In the genomic region with DNA sequence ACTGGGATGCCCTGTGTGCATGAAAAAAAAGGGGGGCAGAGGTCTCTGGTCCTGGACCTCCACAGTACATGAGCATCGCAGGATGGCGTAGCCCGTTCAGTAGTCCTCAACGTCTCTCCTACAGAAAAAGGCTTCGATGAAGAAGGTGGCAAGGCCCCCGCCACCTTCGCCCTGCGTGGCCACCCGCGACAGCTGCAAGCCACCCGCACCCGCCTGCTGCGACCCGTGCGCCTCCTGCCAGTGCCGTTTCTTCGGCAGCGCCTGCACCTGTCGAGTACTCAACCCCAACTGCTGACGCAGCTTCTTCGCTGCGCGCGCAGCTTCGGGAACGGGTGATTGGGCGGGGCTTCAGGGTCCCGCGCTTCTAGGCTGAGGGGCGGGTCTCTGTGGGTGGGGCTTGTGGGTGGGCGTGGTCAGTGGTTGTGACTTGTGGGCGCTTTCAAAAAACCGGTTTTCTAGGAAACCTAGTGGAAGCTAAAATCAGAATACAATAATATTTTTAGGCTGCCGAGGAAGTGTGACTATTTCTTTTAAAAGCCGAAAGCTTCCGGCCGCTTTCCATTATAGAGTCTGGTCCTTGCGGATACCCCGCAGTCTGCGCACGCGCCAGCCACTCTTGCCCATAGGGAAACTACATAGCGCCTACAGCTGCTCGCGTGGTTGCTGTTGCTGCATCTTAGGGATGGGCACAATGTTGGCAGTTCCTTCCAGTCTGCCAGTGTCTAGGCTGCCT, we compare ENCODE assay signal across 8 mouse cellular contexts. TPM values are rescaled to one million over a fixed set of nuclear protein-coding genes. Genes with fewer than 3 reads are reported as not detected.
DNase-seq lines count a peak whose midpoint lies in the region; ATAC-seq and TF ChIP-seq lines count a peak whose summit lies in the region.

No protein-coding gene starts in this region.

- TF ChIP-seq POLR2A in testis, adult 2 months (IDR thresholded peaks at IDR 0.05; ENCODE audit: control insufficient read depth, low read depth, low read length): peak; percentile 99

- TF ChIP-seq EP300 in heart, postnatal 0 days (IDR thresholded peaks at IDR 0.05; ENCODE audit: low read depth): no peak

- H3K9ac ChIP-seq in forebrain, embryonic 11.5 days (ENCODE audit: low read length): peak overlapping the region; percentile 73
- peak overlapping the region; percentile 51 for H3K9ac ChIP-seq in heart, postnatal 0 days (replicated peaks; ENCODE audit: low read depth, low read length)
- peak overlapping the region; percentile 81 for H3K9ac ChIP-seq in liver, embryonic 16.5 days (ENCODE audit: low read depth, low read length)
- H3K9ac ChIP-seq in neural tube, embryonic 13.5 days: peak overlapping the region; percentile 80

- H3K4me3 ChIP-seq in forebrain, embryonic 11.5 days (ENCODE audit: low read depth, low read length): peak overlapping the region; percentile 44
- peak overlapping the region; percentile 60 for H3K4me3 ChIP-seq in heart, postnatal 0 days (ENCODE audit: low read depth, low read length)
- H3K4me3 ChIP-seq in liver, embryonic 16.5 days (ENCODE audit: low read depth, low read length): peak overlapping the region; percentile 71
- peak overlapping the region; percentile 51 for H3K4me3 ChIP-seq in neural tube, embryonic 13.5 days
- H3K4me3 ChIP-seq in testis, adult 2 months (ENCODE audit: control insufficient read depth, low read depth, low read length): peak overlapping the region; percentile 94

- DNase-seq in CD8-positive naive resting alpha-beta T cell, adult 2 months (ENCODE audit: low read depth in 2 of 2, low spot score in 2 of 2): peak; percentile 94
- peak; percentile 96 for DNase-seq in c-Kit-positive CD71-negative TER-119-negative erythroid progenitor cells, embryonic 14.5 days (ENCODE audit: low read depth)
- peak; percentile 97 for DNase-seq in forebrain, embryonic 11.5 days (ENCODE audit: low spot score)
- peak; percentile 93 for DNase-seq in heart, postnatal 0 days (ENCODE audit: low spot score)
- peak; percentile 98 for DNase-seq in kidney, postnatal 4 days

- H3K9me3 ChIP-seq in forebrain, embryonic 11.5 days (ENCODE audit: control insufficient read depth, low read length): no peaks in the 10 kb centered on the region
- H3K9me3 ChIP-seq in heart, postnatal 0 days (replicated peaks; ENCODE audit: control insufficient read depth, low read length): no peaks in the 10 kb centered on the region
- no peaks in the 10 kb centered on the region for H3K9me3 ChIP-seq in liver, embryonic 16.5 days (replicated peaks; ENCODE audit: control insufficient read depth, low read length)
- no peaks in the 10 kb centered on the region for H3K9me3 ChIP-seq in neural tube, embryonic 13.5 days

- peak; percentile 94 for ATAC-seq in forebrain, embryonic 11.5 days (replicated peaks; ENCODE audit: low FRiP score)
- ATAC-seq in heart, postnatal 0 days (ENCODE audit: insufficient read depth, low read depth): peak; percentile 92
- peak; percentile 93 for ATAC-seq in liver, embryonic 16.5 days (ENCODE audit: low read depth)
- peak; percentile 97 for ATAC-seq in neural tube, embryonic 13.5 days (ENCODE audit: low read depth)

- 0 out of 2 replicates have a peak, but pooled peaks cover 3% of the 10 kb centered on the region for H3K4me1 ChIP-seq in forebrain, embryonic 11.5 days (replicated peaks; ENCODE audit: control insufficient read depth, insufficient read depth, low read length)
- H3K4me1 ChIP-seq in heart, postnatal 0 days (ENCODE audit: control insufficient read depth, insufficient read depth): peaks cover 17% of the 10 kb centered on the region; the same call in 1 of the 2 replicates
- H3K4me1 ChIP-seq in liver, embryonic 16.5 days (ENCODE audit: control insufficient read depth, low read depth, low read length): peaks cover 22% of the 10 kb centered on the region
- peaks cover 14% of the 10 kb centered on the region for H3K4me1 ChIP-seq in neural tube, embryonic 13.5 days (replicated peaks)
- peaks cover 15% of the 10 kb centered on the region for H3K4me1 ChIP-seq in testis, adult 2 months (ENCODE audit: control insufficient read depth, insufficient read depth, low read length)

- peak overlapping the region; percentile 66 for H3K27ac ChIP-seq in forebrain, embryonic 11.5 days (ENCODE audit: low read depth, low read length)
- H3K27ac ChIP-seq in heart, postnatal 0 days (ENCODE audit: low read depth): peak overlapping the region; percentile 79
- H3K27ac ChIP-seq in liver, embryonic 16.5 days (ENCODE audit: low read length): peak overlapping the region; percentile 78
- H3K27ac ChIP-seq in neural tube, embryonic 13.5 days (replicated peaks): peak overlapping the region; percentile 90
- H3K27ac ChIP-seq in testis, adult 2 months (ENCODE audit: control insufficient read depth, insufficient read depth, low read depth, low read length): peak overlapping the region; percentile 85

- under 1% methylated on average over 44 of the region's 45 CpGs for WGBS in forebrain, embryonic 11.5 days
- under 1% methylated on average over 45 of the region's 45 CpGs for WGBS in heart, postnatal 0 days
- 1% methylated on average over 45 of the region's 45 CpGs for WGBS in liver, embryonic 16.5 days (ENCODE audit: insufficient replicate concordance)
- under 1% methylated on average over 45 of the region's 45 CpGs for WGBS in neural tube, embryonic 13.5 days

- no peaks in the 10 kb centered on the region for H3K27me3 ChIP-seq in forebrain, embryonic 11.5 days (ENCODE audit: control insufficient read depth, insufficient read depth, low read length)
- no peaks in the 10 kb centered on the region for H3K27me3 ChIP-seq in heart, postnatal 0 days (ENCODE audit: control insufficient read depth, insufficient read depth, low read length)
- H3K27me3 ChIP-seq in liver, embryonic 16.5 days (ENCODE audit: control insufficient read depth, insufficient read depth, low read depth, low read length): no peaks in the 10 kb centered on the region
- no peaks in the 10 kb centered on the region for H3K27me3 ChIP-seq in neural tube, embryonic 13.5 days
- H3K27me3 ChIP-seq in testis, adult 2 months (ENCODE audit: control insufficient read depth, insufficient read depth, low read length): no peaks in the 10 kb centered on the region

- TF ChIP-seq CTCF in heart, postnatal 0 days (IDR thresholded peaks at IDR 0.05; ENCODE audit: low read depth): no peak
- no peak for TF ChIP-seq CTCF in testis, adult 2 months (IDR thresholded peaks at IDR 0.05; ENCODE audit: control insufficient read depth, insufficient read depth, insufficient replicate concordance, low read depth, low read length)

- no peaks in the 10 kb centered on the region for H3K36me3 ChIP-seq in forebrain, embryonic 11.5 days (ENCODE audit: control insufficient read depth, insufficient read depth, low read length)
- H3K36me3 ChIP-seq in heart, postnatal 0 days (replicated peaks; ENCODE audit: control insufficient read depth, insufficient read depth, low read length): no peaks in the 10 kb centered on the region
- no peaks in the 10 kb centered on the region for H3K36me3 ChIP-seq in liver, embryonic 16.5 days (ENCODE audit: control insufficient read depth, insufficient read depth)
- H3K36me3 ChIP-seq in neural tube, embryonic 13.5 days: no peaks in the 10 kb centered on the region
- no peaks in the 10 kb centered on the region for H3K36me3 ChIP-seq in testis, adult 2 months (ENCODE audit: control insufficient read depth, insufficient read depth, low read length)

- peak overlapping the region; percentile 72 for H3K4me2 ChIP-seq in forebrain, embryonic 11.5 days (ENCODE audit: low read depth, low read length, severe bottlenecking)
- H3K4me2 ChIP-seq in heart, postnatal 0 days (ENCODE audit: low read depth, low read length): peak overlapping the region; percentile 93
- H3K4me2 ChIP-seq in liver, embryonic 16.5 days (ENCODE audit: low read depth, low read length): peak overlapping the region; percentile 99
- peak overlapping the region; percentile 76 for H3K4me2 ChIP-seq in neural tube, embryonic 13.5 days

RNA-seq across cellular contexts. Expression of a gene that starts 23.6 kb away (rescaled TPM):
- 91.8 and 95.8 TPM in 2 replicates for polyA plus RNA-seq in forebrain, embryonic 11.5 days (2014; fragmentation: Nextera tagmentation; extraction: Ambion mirVana)
- 52.2 and 91.8 TPM in 2 replicates for total RNA-seq in heart, postnatal 0 days (2014; rRNA removed; ENCODE audit: low replicate concordance)
- 18.7 and 18.9 TPM in 2 replicates for polyA plus RNA-seq in heart, postnatal 0 days (2015; fragmentation: Nextera tagmentation; extraction: Ambion mirVana)
- polyA plus RNA-seq in liver, embryonic 16.5 days (2015; fragmentation: Nextera tagmentation; extraction: Ambion mirVana): 69.8 and 77.7 TPM in 2 replicates
- polyA plus RNA-seq in neural tube, embryonic 13.5 days (2015; fragmentation: Nextera tagmentation; extraction: Ambion mirVana): 31.6 and 35.5 TPM in 2 replicates
- 28.3 and 30.3 TPM in 2 replicates for polyA plus RNA-seq in testis, adult 2 months (2012; rRNA removed)

RNA-seq across cellular contexts. Expression of a gene that starts 32.6 kb away (rescaled TPM):
- 0.27 and 0.40 TPM in 2 replicates for polyA plus RNA-seq in forebrain, embryonic 11.5 days (2014; fragmentation: Nextera tagmentation; extraction: Ambion mirVana)
- total RNA-seq in heart, postnatal 0 days (2014; rRNA removed; ENCODE audit: low replicate concordance): 0.39 TPM in 1 of 2 replicates, not detected in the other
- polyA plus RNA-seq in heart, postnatal 0 days (2015; fragmentation: Nextera tagmentation; extraction: Ambion mirVana): 0.18 and 0.22 TPM in 2 replicates
- polyA plus RNA-seq in liver, embryonic 16.5 days (2015; fragmentation: Nextera tagmentation; extraction: Ambion mirVana): 0.26 and 0.30 TPM in 2 replicates
- polyA plus RNA-seq in neural tube, embryonic 13.5 days (2015; fragmentation: Nextera tagmentation; extraction: Ambion mirVana): 0.29 and 0.36 TPM in 2 replicates
- polyA plus RNA-seq in testis, adult 2 months (2012; rRNA removed): 42.6 and 58.7 TPM in 2 replicates

Comparison
In these comparisons a context has a peak if more than half of its experiments do, and no peak if none do; other contexts are left out.
1. Peak in every context shown above with its lines: DNase-seq, ATAC-seq, H3K4me3 ChIP-seq and H3K27ac ChIP-seq.
2. H3K4me3 ChIP-seq: peak in every context shown above with its lines; median percentile 94 in testis, adult 2 months; 71 in liver, embryonic 16.5 days; 60 in heart, postnatal 0 days; 51 in neural tube, embryonic 13.5 days; 44 in forebrain, embryonic 11.5 days.
3. RNA of a gene that starts 32.6 kb away (polyA plus RNA-seq): 42.6 to 58.7 TPM in testis, adult 2 months; 0.27 to 0.40 TPM in forebrain, embryonic 11.5 days, 0.29 to 0.36 TPM in neural tube, embryonic 13.5 days, 0.26 to 0.30 TPM in liver, embryonic 16.5 days and 0.18 to 0.22 TPM in heart, postnatal 0 days; every median in the first group is over 10 times any median in the second.